Mouse (Mus musculus) embryonic facial prominence, embryonic 12.5 days (tissue): ENCODE data around the gene Fat1. TPM values are rescaled to one million over a fixed set of nuclear protein-coding genes. Genes with fewer than 3 reads are reported as not detected.
A peak's percentile ranks its signal among the peaks of the same experiment; 100 is the strongest.
"Not testable (repeated sequence)": the region's sequence is repeated elsewhere in the genome, so short reads cannot be mapped to it uniquely, and the experiment has no call there.

Experiments used
- ATAC-seq: fragments of 200-750 bp; cut with Nextera tagmentation; 2 replicates; pipeline ENCODE4 v1.8.0; 2017; ENCODE audit not compliant: insufficient number of reproducible peaks, insufficient read depth, low FRiP score, low TSS enrichment
- H3K27ac ChIP-seq: fragments of 300-500 bp; sonication (generic); 2 replicates; pipeline ENCODE4 v1.5.1; 2016; ENCODE audit warnings: mild to moderate bottlenecking
- H3K27me3 ChIP-seq: fragments of 300-500 bp; sonication (generic); 2 replicates; pipeline ENCODE4 v1.6.1; 2016; ENCODE audit warnings: mild to moderate bottlenecking, moderate library complexity
- H3K36me3 ChIP-seq: fragments of 300-500 bp; sonication (generic); 2 replicates; pipeline ENCODE4 v1.6.1; 2016; ENCODE audit warnings: mild to moderate bottlenecking
- H3K4me1 ChIP-seq: fragments of 300-500 bp; sonication (generic); 2 replicates; pipeline ENCODE4 v1.6.1; 2016
- H3K4me2 ChIP-seq: fragments of 300-500 bp; sonication (generic); replicated peaks from 2 replicates; pipeline ENCODE4 v1.6.1; 2016; ENCODE audit warnings: mild to moderate bottlenecking, moderate library complexity
- H3K4me3 ChIP-seq: fragments of 300-500 bp; sonication (generic); 2 replicates; pipeline ENCODE4 v1.5.1; 2016; ENCODE audit warnings: mild to moderate bottlenecking
- H3K9ac ChIP-seq: fragments of 300-500 bp; sonication (generic); 2 replicates; pipeline ENCODE4 v1.6.1; 2016; ENCODE audit warnings: mild to moderate bottlenecking, moderate library complexity
- H3K9me3 ChIP-seq: fragments of 300-500 bp; sonication (generic); 2 replicates; pipeline ENCODE4 v1.6.1; 2016; ENCODE audit warnings: mild to moderate bottlenecking, moderate library complexity
- WGBS: fragments of 180-500 bp; shearing (Covaris S2); methylation state at CpG from one replicate; pipeline ENCODE4 v1.1.7; 2016; 5-methylcytosine and 5-hydroxymethylcytosine counted together
- polyA plus RNA-seq: library from polyadenylated mRNA; unstranded; fragments of >200 nt; fragmentation: Nextera tagmentation; extraction: Ambion mirVana; gene quantifications from 2 replicates; pipeline ENCODE4 v1.2.1, GENCODE M21; 2016

Fat1 gene
- polyA plus RNA-seq, 1 experiment from 2014 or later, result 29.5 TPM

- H3K9me3 ChIP-seq, result 0 out of 2 replicates have a peak, but pooled peaks cover 3% of the 10 kb centered on the region
- H3K4me3 ChIP-seq, result no peak overlapping the region
- no peak overlapping the region for H3K27ac ChIP-seq
- peaks cover 59% of the 10 kb centered on the region for H3K36me3 ChIP-seq
- H3K27me3 ChIP-seq, result no peaks in the 10 kb centered on the region
- WGBS, result 95% methylated on average over 30 of the region's 30 CpGs
- no peak overlapping the region for H3K4me2 ChIP-seq
- no peak overlapping the region for H3K9ac ChIP-seq
- H3K4me1 ChIP-seq, result no peaks in the 10 kb centered on the region
- ATAC-seq, result no peak
Observed at GRCm38 (mm10) chr8:45051236-45051635, 116.0 kb downstream of the Fat1 start.

GRCm38 (mm10) chr8:45052205-45052604, 117.0 kb downstream of the Fat1 start:
- no peak overlapping the region for H3K4me2 ChIP-seq
- no peaks in the 10 kb centered on the region for H3K4me1 ChIP-seq
- H3K27ac ChIP-seq, result no peak overlapping the region
- WGBS, result 85% methylated on average over 1 of the region's 1 CpGs
- no peak for ATAC-seq
- no peak overlapping the region for H3K4me3 ChIP-seq
- H3K27me3 ChIP-seq, result no peaks in the 10 kb centered on the region
- peaks cover 51% of the 10 kb centered on the region for H3K36me3 ChIP-seq
- H3K9ac ChIP-seq, result no peak overlapping the region
- 0 out of 2 replicates have a peak, but pooled peaks cover 3% of the 10 kb centered on the region for H3K9me3 ChIP-seq

- Histone ChIP-seq H3K4me3 (no peak overlapping the region), H3K27me3 (no peaks in the 10 kb centered on the region), H3K36me3 (peaks cover 49% of the 10 kb centered on the region), H3K4me2 (no peak overlapping the region), H3K9me3 (0 out of 2 replicates have a peak, but pooled peaks cover 3% of the 10 kb centered on the region), H3K4me1 (no peaks in the 10 kb centered on the region), H3K27ac (no peak overlapping the region), H3K9ac (no peak overlapping the region)
- 85% methylated on average over 9 of the region's 9 CpGs for WGBS
- ATAC-seq, result no peak
Observed at GRCm38 (mm10) chr8:45052618-45053017, 117.4 kb downstream of the Fat1 start.

GRCm38 (mm10) chr8:45055500-45055899, 120.3 kb downstream of the Fat1 start:
- Histone ChIP-seq H3K4me1 (no peaks in the 10 kb centered on the region), H3K4me2 (no peak overlapping the region), H3K36me3 (peaks cover 42% of the 10 kb centered on the region), H3K9ac (no peak overlapping the region), H3K27ac (no peak overlapping the region), H3K4me3 (no peak overlapping the region), H3K9me3 (0 out of 2 replicates have a peak, but pooled peaks cover 3% of the 10 kb centered on the region), H3K27me3 (no peaks in the 10 kb centered on the region)
- WGBS, result 97% methylated on average over 3 of the region's 3 CpGs
- ATAC-seq, result no peak

GRCm38 (mm10) chr8:45056810-45057209, 121.6 kb downstream of the Fat1 start:
- H3K36me3 ChIP-seq, result peaks cover 29% of the 10 kb centered on the region
- no peak overlapping the region for H3K4me3 ChIP-seq
- H3K9me3 ChIP-seq, result 0 out of 2 replicates have a peak, but pooled peaks cover 3% of the 10 kb centered on the region
- no peak overlapping the region for H3K27ac ChIP-seq
- no peak for ATAC-seq
- no peak overlapping the region for H3K4me2 ChIP-seq
- H3K9ac ChIP-seq, result no peak overlapping the region
- H3K4me1 ChIP-seq, result no peaks in the 10 kb centered on the region
- no peaks in the 10 kb centered on the region for H3K27me3 ChIP-seq
- WGBS, result 38% methylated on average over 3 of the region's 3 CpGs

- H3K36me3 ChIP-seq, result no peaks in the 10 kb centered on the region
- H3K9me3 ChIP-seq, result 0 out of 2 replicates have a peak, but pooled peaks cover 3% of the 10 kb centered on the region
- no peaks in the 10 kb centered on the region for H3K4me1 ChIP-seq
- no peak overlapping the region for H3K9ac ChIP-seq
- 82% methylated on average over 2 of the region's 2 CpGs for WGBS
- no peak overlapping the region for H3K27ac ChIP-seq
- no peak overlapping the region for H3K4me2 ChIP-seq
- no peaks in the 10 kb centered on the region for H3K27me3 ChIP-seq
- no peak for ATAC-seq
- no peak overlapping the region for H3K4me3 ChIP-seq
Observed at GRCm38 (mm10) chr8:45060083-45060482, 124.8 kb downstream of the Fat1 start.

GRCm38 (mm10) chr8:45062311-45062710, 127.1 kb downstream of the Fat1 start:
- WGBS, result 88% methylated on average over 11 of the region's 11 CpGs
- Histone ChIP-seq H3K27ac (no peak overlapping the region), H3K4me1 (no peaks in the 10 kb centered on the region)

GRCm38 (mm10) chr8:45062982-45063924, 128.0 kb downstream of the Fat1 start:
- H3K27ac ChIP-seq, result no peak overlapping the region
- no peaks in the 10 kb centered on the region for H3K36me3 ChIP-seq

More at GRCm38 (mm10) chr8:45062311-45062710, 127.1 kb downstream of the Fat1 start:
- ATAC-seq, result no peak
- no peak overlapping the region for H3K4me3 ChIP-seq
- H3K9me3 ChIP-seq, result no peaks in the 10 kb centered on the region
- H3K27me3 ChIP-seq, result no peaks in the 10 kb centered on the region
- no peaks in the 10 kb centered on the region for H3K36me3 ChIP-seq
- no peak overlapping the region for H3K9ac ChIP-seq
- no peak overlapping the region for H3K4me2 ChIP-seq

GRCm38 (mm10) chr8:45064197-45064869, 129.1 kb downstream of the Fat1 start:
- Histone ChIP-seq H3K27me3 (peaks cover 5% of the 10 kb centered on the region; the same call in 1 of the 2 replicates), H3K9me3 (no peaks in the 10 kb centered on the region), H3K36me3 (no peaks in the 10 kb centered on the region), H3K4me3 (no peak overlapping the region), H3K4me2 (no peak overlapping the region), H3K4me1 (no peaks in the 10 kb centered on the region), H3K27ac (no peak overlapping the region), H3K9ac (no peak overlapping the region)
- 34% methylated on average over 8 of the region's 8 CpGs for WGBS
- ATAC-seq, result no peak; the same call in 1 of the 2 replicates

More at GRCm38 (mm10) chr8:45062982-45063924, 128.0 kb downstream of the Fat1 start:
- Histone ChIP-seq H3K4me1 (no peaks in the 10 kb centered on the region), H3K4me2 (no peak overlapping the region), H3K9ac (no peak overlapping the region), H3K4me3 (no peak overlapping the region), H3K27me3 (no peaks in the 10 kb centered on the region), H3K9me3 (no peaks in the 10 kb centered on the region)
- WGBS, result 77% methylated on average over 25 of the region's 25 CpGs
- ATAC-seq, result no peak

GRCm38 (mm10) chr8:45065391-45065790, 130.1 kb downstream of the Fat1 start:
- not testable (repeated sequence) for H3K4me2 ChIP-seq, H3K9me3 ChIP-seq, H3K9ac ChIP-seq, H3K4me1 ChIP-seq, H3K27ac ChIP-seq, ATAC-seq, H3K4me3 ChIP-seq, H3K36me3 ChIP-seq, H3K27me3 ChIP-seq
- 90% methylated on average over 1 of the region's 1 CpGs for WGBS

GRCm38 (mm10) chr8:45068759-45069386, 133.6 kb downstream of the Fat1 start, which contains the start of gene Mtnr1a:
Gene Mtnr1a (plus strand): TSS chr8:45069137.
- Histone ChIP-seq H3K4me3 (peak within 1 kb of the TSS; percentile 9; the same call in 1 of the 2 replicates), H3K27me3 (peaks cover 5% of the 10 kb centered on the region; the same call in 1 of the 2 replicates), H3K27ac (no peak within 1 kb of the TSS), H3K4me2 (peak within 1 kb of the TSS; percentile 51), H3K4me1 (no peaks in the 10 kb centered on the region), H3K9me3 (no peaks in the 10 kb centered on the region), H3K36me3 (no peaks in the 10 kb centered on the region), H3K9ac (no peak within 1 kb of the TSS)
- WGBS, result 7% methylated on average over 29 of the region's 29 CpGs
- peak; percentile 83 for ATAC-seq
